Mouse (Mus musculus) left cerebral cortex, adult 8-10 months (tissue): ENCODE results near the gene Ntng2. TPM values are rescaled to one million over a fixed set of nuclear protein-coding genes. Genes with fewer than 3 reads are reported as not detected.

Experiments
- DNase-seq, 2 experiments: peaks; one replicate each; pipeline ENCODE4 v3.0.0; 2022; ENCODE audit warnings: low spot score in 2 of 2
- total RNA-seq, 4 experiments: library from RNA; stranded (reverse); gene quantifications; 2 replicates each; pipeline ENCODE4 v1.2.4; 2022

Ntng2 gene
- total RNA-seq, 4 experiments from 2014 or later, result 71.9 to 82.7 (median 78.9) TPM

GRCm38 (mm10) chr2:29237623-29238022 lies 15.2 kb downstream of the Ntng2 start:
- DNase-seq, result no peak

GRCm38 (mm10) chr2:29235811-29236210 lies 17.0 kb downstream of the Ntng2 start:
- peak in 1 of 2 experiments; percentile 57 for DNase-seq

- DNase-seq, result no peak
Observed at GRCm38 (mm10) chr2:29235026-29235425, 17.8 kb downstream of the Ntng2 start.

- no peak for DNase-seq
Observed at GRCm38 (mm10) chr2:29234002-29234401, 18.8 kb downstream of the Ntng2 start.

- DNase-seq, result no peak
Observed at GRCm38 (mm10) chr2:29230191-29230835, 22.5 kb downstream of the Ntng2 start.

- DNase-seq, result no peak
Observed at GRCm38 (mm10) chr2:29226671-29227070, 26.1 kb downstream of the Ntng2 start.

GRCm38 (mm10) chr2:29223591-29224262 lies 29.1 kb downstream of the Ntng2 start:
- DNase-seq, result no peak

GRCm38 (mm10) chr2:29222302-29222701 lies 30.5 kb downstream of the Ntng2 start:
- no peak for DNase-seq

GRCm38 (mm10) chr2:29218831-29219230 lies 34.0 kb downstream of the Ntng2 start:
- DNase-seq, result no peak

- peak; percentile 34 to 80 for DNase-seq
Observed at GRCm38 (mm10) chr2:29217897-29218296, 34.9 kb downstream of the Ntng2 start.

GRCm38 (mm10) chr2:29217042-29217441 lies 35.8 kb downstream of the Ntng2 start:
- no peak for DNase-seq

- no peak for DNase-seq
Observed at GRCm38 (mm10) chr2:29216286-29217012, 36.4 kb downstream of the Ntng2 start.

- no peak for DNase-seq
Observed at GRCm38 (mm10) chr2:29206156-29206555, 46.6 kb downstream of the Ntng2 start.

- DNase-seq, result no peak
Observed at GRCm38 (mm10) chr2:29201223-29201955, 51.4 kb downstream of the Ntng2 start.

- DNase-seq, result no peak
Observed at GRCm38 (mm10) chr2:29199909-29200308, 52.9 kb downstream of the Ntng2 start.

- DNase-seq, result no peak
Observed at GRCm38 (mm10) chr2:29198446-29198845, 54.4 kb downstream of the Ntng2 start.

GRCm38 (mm10) chr2:29196844-29197243 lies 56.0 kb downstream of the Ntng2 start:
- no peak for DNase-seq

- peak in 1 of 2 experiments; percentile 63 for DNase-seq
Observed at GRCm38 (mm10) chr2:29194547-29195463, 58.0 kb downstream of the Ntng2 start.

- no peak for DNase-seq
Observed at GRCm38 (mm10) chr2:29193819-29194546, 58.8 kb downstream of the Ntng2 start.
